Mouse (Mus musculus) thymus, postnatal 14 days (tissue): Measurements from ENCODE around the gene Agtr1a.

Experiments used
- DNase-seq: peaks from one replicate; pipeline ENCODE4 v3.0.0; 2021

The Agtr1a gene

DNA sequence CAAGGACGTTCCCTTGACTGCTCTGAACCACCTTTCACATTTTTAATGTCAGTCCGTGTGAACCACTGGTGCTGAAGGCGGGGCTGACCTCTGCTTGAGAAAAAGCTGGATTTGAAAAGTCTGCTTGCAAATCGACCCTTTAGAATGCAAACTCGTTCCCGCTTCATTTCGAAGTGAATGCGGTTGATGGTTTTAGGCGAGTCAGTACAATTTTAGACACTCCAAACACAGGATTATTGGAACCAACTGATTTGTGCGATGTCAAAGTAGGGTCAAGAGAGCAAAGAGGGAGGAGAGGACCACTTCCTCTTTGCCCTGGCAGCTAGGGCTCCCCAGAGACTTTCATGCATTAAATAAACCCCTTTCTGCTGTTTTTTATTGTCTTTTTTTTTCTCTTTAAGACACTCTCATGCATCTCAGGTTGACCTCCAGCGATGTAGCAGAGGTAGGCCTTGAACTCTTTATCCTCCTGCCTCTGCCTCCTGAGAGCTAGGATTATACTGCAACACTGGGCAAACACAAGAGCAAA lies 27.9 kb downstream of the Agtr1a start:
- DNase-seq: no peak

DNA sequence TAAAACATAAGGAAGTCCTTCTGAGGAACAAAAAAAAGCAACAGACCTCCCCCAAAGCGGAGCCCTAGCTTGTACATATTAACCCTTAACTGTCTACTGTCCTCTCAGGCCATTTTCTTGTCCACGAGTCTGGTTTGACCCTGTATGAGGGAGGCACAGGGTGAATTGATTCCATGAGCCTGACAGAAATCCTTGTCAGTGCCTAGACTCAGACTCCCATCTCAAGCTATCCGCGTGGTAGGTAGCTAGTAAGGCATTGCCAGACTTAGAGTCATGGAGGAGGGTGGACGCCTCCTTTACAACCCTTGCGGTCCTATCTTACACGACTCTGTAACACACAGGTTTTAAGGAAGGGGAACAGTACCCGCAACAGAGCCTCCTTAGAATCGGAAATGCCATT lies 28.5 kb downstream of the Agtr1a start:
- DNase-seq: no peak

DNA sequence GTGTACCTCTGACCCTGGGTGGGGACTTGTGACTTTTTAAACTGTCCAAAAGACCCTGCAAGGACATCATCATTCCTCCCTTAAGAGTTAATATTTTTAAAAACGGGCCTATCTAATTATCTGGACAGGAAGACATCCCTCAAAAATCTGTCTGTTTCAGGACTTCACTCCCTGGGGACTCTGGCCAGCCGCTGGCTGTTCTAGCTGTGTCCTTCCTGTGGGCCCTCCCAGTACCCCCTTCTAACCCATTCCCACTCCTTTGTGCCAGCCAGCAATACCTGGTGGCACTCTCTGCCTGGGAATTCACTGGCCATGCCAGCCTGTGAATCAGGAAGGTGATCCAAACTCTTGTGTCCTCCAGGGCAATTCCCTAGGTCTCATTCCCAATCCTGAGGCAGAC lies 29.1 kb downstream of the Agtr1a start:
- DNase-seq: no peak

DNA sequence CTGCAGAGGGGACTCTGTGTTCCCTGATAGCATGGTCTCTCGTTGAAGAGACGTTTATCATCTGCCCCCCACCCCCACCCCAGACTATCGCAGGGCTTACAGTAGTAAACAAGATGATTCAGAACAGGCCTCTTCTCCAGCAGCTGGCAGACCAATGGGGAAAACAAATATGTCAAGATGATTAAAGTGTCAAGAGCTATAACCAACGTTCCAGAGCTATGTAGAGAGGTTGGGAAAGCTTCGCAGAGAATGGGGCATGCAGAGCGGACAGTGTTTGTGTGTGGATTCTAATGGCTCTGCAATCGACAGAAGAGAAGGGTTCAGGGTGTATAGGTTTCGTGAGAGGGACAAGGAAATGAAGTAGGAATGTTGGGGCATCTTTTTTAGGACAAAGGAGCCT lies 31.9 kb downstream of the Agtr1a start:
- no peak for DNase-seq

DNA sequence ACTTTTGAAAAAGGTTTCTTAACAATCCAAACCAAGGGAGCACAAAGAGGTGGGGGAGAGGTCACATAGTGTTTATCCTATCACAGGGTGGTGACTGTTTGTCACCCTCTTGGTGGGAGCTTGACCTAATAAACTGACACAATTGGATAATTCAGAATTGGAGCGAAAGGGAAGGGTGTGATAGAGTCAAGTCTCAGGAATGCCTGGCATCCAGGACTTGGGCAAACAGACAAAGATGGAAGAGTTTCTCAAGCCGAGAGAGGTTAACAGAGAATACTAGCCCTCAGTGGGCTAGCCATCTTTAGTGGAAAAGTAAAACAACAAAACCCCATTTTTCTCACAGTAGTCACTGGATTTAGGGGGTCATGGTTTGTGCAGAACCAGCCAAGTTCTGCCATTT lies 32.5 kb downstream of the Agtr1a start:
- no peak for DNase-seq

DNA sequence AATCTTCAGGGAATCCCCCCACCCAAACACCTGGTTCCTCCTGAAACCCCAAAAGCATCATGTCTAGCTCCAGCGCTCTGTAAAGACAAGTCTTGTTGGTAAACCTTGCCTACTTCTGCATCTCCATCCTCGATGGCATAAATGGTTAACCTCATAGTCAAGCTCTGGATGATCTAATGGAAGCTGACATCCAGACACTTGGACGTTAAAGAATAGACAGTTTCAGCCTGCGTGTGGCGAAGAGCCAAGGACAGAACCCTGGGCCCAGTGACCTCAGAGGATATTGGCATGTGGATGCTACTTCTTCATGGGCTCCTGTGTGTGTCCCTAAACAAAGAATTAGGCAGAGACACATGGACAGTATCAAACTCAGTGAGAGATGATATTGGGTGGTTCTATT lies 42.6 kb downstream of the Agtr1a start:
- DNase-seq: no peak

DNA sequence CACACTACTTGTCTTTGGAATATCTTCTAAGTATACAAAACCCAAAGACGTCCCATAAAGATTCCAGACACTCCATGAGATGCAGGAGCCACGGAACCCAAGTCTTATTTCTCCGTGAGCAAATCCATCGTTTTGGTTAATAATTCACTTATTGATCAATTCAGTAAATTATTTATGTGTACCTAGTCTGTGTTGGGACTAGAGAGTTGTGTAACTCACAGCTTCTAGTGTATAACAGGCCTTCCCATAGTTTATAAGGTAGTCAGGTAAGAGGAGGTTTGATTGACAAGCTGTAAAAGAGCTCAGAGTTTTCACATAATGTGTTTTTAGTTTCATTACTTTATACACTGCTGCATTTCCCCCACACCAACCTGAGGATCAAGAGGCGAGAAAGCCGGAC lies 48.9 kb downstream of the Agtr1a start:
- no peak for DNase-seq

DNA sequence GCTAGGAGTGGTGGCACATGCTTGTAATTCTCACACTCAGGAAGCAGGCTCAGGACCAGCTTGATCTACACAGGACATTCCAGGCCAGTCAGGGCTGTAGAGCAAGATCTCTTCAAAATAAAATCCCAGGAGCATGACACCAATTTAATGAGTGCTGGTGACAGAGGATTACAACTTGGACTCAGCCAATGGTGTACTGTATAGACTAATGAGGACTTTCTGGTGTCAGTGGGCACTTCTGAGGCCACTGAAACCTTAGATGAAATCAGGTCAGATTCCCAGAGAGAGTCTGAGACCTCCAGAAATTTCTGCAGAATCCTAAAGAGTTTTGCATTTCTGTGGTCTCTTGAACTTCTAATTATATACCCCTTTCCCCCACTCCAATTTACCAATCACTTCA lies 57.9 kb downstream of the Agtr1a start:
- DNase-seq: no peak

DNA sequence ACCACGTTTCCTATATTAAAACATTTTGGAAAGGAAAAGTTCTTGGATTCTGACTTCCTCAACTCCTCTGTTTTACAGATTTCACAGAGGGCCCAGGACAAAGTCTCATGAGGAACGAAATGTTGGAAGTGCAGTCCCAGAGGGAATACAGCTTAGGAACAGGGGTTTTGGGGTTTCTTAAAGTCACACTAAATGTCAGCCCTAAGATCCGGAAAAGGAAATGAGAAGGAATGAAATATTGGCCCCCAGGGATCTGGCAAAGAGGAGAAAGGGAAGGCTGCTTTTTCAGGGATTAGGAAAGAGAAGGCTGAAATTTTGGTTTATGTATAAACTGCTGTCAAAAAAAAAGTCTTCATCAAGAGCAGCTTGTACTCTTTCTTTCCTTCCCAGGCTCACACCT lies 60.2 kb downstream of the Agtr1a start:
- DNase-seq: no peak

DNA sequence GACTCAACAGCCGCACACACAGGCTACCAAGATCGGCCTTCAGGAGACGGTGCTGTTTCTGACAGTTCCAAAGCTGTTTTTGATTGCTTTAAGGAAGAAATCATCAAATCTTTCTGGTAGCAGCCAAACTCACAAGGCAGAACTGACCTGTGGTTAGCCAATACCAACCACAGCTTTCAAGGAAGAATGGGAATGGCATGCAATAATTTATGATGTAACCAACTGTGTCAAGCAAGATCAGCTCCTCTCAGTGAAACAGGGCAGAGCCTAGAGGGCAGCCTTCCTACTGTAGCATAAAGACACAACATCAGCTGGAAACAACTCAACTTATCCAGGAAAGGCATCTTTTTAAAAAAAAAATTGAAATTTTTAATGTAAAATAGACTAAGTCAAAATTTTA lies 62.6 kb downstream of the Agtr1a start:
- DNase-seq: no peak

DNA sequence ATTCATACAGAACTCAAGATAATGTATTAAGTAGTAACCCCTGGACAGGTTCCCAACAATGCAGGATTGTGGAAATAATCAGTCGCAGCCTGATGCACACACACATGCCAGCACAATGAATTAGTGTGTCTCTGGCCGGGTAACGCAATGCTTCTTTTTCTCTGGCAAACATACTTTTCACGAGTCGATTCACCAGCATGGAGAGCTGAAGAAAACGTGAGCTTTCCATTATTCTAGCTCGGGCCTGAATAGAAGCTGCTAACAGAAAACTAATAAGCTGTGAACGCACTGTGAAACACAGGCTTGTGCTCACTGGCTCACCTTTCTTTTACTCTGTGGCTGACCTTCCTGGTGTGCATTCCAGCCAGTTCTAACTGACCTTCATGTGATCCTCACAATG lies 64.4 kb downstream of the Agtr1a start:
- no peak for DNase-seq

DNA sequence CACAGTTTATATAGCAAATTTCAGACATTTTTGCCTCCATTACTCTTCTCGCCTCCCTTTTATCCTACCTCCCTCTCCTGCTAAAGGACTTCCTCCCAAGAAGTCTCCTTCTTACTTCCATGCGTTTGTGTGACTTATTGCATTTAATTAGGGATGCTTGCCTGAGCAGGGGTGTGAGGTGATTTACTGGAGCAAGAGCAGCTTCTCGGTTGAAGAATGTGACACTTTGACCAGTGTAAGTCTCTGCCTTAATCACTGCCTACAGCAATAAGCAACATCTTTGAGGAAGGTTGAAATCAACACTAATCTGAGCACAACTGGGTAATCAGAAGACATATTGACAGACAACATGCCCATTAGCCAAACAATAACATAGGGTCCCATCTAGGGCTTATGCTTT lies 67.6 kb downstream of the Agtr1a start:
- DNase-seq: no peak

DNA sequence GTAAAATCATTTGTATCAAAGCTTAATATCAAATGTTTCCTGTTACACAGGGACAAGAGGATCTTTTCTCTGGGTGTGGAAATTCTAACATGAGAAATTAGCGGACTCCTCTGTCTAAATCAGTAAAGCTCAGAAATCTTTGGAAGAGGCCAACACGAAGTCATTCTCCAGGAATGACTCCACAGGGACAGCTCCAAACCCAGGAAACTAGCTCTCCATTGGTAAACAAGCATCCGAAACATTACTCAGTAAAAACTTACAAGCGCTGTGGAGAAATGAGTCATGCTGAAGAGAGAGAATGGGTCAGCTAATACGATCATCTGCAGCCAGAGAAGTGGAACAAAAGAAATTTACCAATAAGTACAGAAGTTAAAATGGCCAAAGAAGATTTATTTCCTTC lies 82.4 kb downstream of the Agtr1a start:
- DNase-seq: no peak

DNA sequence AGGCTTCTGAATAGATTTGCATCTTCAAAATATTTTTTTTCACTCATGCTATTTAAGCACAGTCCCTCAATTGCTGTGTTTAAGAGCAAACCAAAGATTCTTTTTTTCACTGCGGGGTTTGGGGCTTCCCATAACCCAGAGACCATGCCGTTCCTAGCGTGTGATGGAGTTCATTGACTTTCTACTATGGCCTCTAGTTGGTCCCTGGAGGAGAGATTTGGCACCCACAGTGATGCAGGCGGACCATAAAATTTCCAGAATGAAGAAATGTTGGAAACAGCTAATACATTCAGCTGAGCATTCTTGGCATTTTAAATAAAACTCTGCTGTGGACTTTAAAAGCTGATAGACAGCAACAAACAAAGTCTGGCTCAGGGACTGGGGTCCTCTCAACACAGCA lies 90.8 kb downstream of the Agtr1a start:
- no peak for DNase-seq

DNA sequence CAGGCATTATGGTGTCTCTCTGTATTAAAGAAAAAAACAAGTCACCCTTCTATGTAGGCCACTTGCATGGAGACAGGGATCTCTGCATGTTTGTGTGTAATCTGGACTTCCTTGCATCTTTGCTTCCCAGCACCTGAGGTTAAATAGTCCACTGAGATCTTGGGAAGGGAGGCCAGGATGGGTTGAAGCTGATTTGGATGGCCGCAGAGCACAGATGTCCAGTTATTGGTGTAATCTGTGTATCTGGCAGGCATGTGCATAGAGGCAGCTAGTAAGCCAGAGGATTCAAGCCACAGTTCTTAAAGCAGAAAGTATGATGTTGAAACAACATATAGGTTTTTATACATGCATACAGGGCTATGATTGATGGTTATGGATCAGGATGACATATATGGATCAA lies 91.2 kb downstream of the Agtr1a start:
- no peak for DNase-seq
